Mouse (Mus musculus): ENCODE results near the gene Bmp2k.

GRCm38 (mm10) chr5:97045260-97045659, 47.8 kb downstream of the Bmp2k start:
- TF ChIP-seq CTCF (IDR thresholded peaks at IDR 0.05; ENCODE audit: insufficient read depth, low read length): no peak
- no peak for TF ChIP-seq POLR2A (IDR thresholded peaks at IDR 0.05; ENCODE audit: borderline replicate concordance, extremely low read depth, low read depth, low read length)
